Mouse (Mus musculus) urinary bladder, postnatal 10 days (tissue): ENCODE data around the gene Sh2b3.

Experiments
- DNase-seq: peaks from one replicate; pipeline ENCODE4 v3.0.0; 2022; ENCODE audit warnings: low spot score

Gene Sh2b3

DNA sequence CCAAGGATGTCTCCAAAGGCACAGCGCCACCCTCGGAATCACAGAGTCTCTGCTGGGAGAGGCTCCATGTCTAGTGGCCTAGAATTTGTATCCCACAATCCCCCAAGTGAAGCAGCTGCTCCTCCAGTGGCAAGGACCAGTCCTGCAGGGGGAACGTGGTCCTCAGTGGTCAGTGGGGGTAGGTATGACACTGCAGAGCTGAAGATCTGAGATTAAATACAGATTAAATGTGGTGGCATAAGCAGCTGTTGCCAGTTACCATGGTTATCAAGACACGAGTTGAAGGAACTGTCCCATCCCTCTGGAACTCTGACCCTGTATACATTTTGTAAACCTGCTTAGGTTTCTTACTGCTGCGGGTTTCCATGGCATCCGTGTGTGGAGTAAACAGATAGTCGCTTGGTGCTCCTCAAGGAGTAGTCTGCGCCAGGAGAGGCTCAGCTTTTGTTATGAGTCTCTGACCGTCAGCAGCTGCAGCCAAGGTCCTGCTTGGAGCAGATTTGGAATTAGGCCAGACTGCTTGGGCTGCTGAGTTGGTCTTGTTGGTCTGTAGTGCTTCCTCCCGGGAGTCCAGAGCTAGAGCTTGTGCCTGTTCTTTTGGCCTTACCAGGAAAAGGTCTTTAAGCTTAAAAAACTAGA lies 53.5 kb downstream of the Sh2b3 start:
- no peak for DNase-seq

DNA sequence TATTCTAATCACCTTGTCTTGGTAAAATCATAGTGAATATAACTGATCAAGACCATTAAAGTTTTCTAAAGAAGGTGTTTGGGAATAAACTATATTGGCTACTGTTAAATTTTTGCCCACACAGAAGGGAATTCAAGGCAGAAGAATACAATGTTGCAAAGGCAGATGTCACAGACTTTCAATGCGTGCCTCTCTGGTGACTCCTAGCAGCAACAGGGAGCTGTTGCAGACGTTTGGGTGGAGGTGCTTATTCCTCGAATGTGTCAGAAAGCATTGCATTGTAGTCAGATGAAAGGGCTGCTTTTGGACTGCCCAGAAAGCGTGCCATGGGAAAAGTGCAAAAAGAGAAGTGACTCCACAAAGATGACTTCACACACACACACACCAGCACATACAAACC lies 55.0 kb downstream of the Sh2b3 start:
- no peak for DNase-seq

DNA sequence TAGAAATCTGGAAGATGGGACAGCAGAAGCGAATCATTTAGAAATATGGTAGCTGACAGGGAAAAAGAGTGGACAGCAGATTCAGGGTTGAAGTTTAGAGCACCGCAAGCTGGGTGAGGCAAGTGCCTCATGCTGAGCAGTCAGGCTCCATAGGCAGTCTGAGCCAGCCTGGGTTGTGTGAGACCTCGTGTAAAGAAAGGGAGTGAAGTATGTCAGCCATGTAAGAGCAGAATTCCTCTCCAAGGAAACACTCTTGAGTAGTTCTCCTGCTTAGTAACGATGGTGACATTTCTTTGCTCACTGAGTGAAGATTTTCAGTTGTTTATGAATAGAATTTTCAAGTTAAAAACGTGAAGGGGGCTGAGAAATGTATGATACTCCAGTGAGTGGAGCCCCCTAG lies 57.3 kb downstream of the Sh2b3 start:
- no peak for DNase-seq

DNA sequence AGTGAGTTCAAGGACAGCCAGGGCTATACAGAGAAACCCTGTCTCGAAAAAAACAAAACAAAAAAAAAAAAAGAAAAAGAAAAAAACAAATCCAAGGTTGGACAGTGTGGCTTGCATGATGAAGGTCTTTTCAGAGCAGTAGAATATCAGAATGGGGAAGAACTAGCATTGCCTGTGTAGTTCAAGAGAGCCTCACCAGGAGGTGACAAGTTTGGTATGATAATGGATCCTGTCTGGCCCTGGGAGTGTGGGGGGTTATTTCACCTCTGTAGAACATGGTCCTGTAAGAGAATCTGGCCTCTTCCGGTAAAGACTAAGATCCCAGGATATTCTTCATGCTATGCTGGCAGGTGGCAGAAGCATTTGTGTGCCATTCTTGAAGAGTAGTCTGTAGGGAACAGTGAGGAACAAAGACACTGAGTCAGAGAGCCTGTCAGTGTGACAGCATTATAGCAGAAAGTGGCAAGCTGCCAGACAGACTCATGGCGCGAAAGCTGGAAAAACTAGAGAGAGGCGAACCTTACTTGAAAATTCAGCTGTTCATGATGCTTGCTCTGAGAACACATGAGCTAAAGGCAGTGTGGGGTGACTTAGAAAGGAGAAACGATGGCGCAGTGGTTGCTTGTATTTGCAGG lies 58.8 kb downstream of the Sh2b3 start:
- DNase-seq, result no peak

DNA sequence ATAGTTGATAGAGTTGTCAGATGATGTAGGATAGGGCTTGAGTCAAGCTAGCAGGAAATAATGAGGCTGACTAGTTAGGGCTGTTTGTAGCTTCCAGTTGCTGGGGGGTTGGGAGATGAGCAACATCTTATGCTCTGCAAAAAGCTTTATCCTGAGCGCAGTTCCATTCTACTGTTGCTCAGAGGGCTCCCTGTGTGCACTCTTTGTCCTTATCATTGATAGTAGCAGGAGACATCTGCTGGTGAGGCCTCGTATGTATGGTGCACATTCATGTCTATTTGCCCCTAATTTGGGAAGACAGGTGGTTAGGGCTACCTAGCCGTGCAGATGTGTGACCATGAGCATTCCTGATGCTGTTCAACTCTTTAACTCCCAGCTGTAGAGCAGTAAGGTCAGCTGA lies 65.8 kb downstream of the Sh2b3 start:
- no peak for DNase-seq

DNA sequence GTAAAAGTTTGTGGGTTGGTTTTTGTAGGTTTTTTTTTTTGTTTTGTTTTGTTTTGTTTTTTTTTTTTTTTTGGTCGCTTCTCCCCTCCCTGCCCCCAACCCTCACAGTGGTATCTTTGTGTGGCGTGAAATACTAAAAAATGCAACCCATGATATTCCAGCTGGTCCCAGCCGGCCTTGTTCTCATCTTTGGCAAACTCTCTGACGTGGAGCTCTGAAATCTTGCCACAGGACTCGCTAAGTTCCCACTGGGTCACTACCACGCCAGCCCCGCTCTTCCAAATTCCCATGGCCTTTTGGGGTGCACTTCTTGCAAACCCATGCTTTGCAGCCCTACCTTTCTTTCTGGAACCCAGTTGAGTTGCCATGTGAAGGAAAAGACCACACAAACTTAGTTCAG lies 67.6 kb downstream of the Sh2b3 start:
- no peak for DNase-seq

DNA sequence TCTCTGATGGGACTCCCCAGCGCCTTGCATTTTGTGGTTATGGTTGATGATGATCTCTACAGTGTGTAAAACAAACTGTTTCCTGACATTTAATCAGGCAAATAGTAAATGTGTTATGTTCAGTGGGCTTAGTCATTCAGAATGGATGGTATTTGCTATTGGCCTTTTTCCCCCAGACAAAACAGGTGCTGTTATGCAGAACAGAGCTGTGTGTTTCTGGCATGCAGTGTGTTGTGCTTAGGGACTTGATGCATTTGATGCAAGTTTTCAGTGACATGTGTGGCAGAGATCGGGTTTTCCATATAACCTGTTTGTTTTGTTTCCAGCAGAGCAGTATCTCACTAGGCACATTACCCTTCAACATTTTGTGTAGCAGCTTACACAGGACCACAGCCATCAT lies 69.9 kb downstream of the Sh2b3 start:
- no peak for DNase-seq

DNA sequence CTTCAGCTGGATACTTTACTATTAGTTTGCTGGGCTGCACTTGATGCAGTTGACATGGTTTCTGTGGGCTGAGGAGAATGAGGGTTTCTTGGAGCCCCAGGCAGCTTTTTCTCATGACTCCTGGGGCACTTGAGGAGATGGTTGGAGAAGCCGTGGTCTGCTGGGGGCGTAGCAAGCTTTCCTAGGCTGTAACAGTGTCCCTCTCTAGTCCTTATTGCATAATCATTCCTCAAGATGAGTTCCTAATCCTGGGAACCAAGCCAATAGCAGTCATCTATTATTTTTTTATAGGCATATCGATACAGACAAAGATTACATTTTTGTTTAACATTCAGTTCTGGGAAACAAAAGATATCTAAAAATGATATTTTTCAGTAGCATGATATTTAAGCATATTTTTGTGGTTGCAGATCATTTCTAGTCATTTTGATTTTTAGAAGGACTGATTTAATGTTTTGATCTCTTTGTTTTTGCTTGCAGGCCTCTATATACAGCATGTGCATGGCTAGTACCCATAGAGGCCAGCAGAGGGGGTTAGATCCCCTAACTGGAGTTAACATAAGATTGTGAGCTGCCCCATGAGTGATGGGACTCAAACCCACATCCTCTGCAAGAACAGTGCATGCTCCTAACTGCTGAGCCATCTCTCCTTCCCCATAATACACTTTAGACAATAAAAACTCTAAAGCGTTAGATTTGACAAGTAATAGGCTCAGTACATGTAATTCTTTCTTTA lies 71.2 kb downstream of the Sh2b3 start:
- DNase-seq, result no peak
